Mouse (Mus musculus): ENCODE data around the gene Pak7.
A peak's percentile ranks its signal among the peaks of the same experiment; 100 is the strongest.
"Not testable (repeated sequence)": the region's sequence is repeated elsewhere in the genome, so short reads cannot be mapped to it uniquely, and the experiment has no call there.

Gene Pak7

DNA sequence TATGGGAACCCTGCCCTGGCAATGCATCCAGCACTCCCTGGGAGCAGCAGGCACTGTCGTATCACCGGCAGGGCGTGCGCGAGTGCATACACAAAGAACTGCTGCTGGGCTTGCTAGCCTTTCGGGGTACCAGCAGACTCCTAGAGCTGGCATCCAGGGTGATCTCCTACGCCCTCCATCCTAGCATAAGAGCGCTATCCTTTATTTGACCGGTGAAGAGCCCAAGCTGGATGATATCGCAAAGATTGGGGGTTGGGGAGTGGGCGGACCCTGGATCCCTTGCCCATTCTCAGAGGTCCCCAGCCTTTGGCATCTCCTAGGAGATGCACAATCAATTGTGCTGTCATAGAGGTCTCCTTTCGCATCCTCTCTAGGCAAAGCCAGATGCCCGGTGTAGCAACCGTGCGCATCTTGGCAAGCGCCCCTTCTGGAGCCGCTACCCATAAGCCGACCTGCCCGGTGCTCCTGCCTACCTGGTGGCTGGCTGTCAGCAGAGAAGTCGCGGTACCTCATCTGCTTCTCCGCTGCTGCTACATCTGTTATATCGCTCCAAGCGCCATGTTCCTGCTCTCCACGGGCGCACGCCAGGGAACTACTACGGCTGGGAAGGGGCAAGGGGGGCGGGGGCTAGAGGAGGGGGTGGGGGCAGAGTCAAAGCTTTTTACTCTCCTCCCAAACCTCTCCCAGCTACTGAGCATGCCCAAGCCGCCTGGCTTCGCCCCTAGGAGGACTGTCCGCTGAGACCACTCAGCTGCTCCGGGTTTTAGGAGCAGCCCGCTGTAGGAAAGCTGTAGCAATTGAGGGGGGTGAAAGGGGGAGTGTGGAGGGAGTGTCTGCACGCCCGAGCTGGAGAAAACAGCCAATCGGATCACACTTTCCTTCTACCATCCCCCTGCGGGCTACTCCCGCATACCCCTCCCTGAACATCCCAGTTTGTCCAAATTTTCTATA lies at the start of gene Pak7:
TSS of gene Pak7 (minus strand) at position 787 of the 951 bp plus-strand sequence.
- DNase-seq (ENCODE audit: low spot score): peak; percentile 51

DNA sequence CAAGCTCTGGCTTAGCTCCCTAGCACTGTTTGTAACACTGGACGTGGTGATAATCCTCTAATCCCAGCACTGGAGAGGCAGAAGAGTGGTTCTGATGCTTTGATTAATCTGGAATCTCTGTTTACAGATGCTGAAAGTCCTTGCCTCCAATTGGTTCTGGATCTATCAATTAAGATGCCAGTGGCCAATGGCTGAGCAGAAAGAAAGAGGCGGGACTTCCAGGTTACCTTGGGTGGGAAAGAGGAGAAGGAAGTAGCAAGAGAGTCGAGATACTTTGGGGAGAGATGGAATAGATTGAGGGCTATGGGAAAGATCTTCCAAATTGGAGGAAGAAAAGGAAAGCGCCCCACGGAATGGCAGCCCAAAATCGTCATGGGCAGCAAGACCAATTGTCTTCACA lies 37.8 kb upstream of the Pak7 start:
- DNase-seq (ENCODE audit: low spot score): no peak

DNA sequence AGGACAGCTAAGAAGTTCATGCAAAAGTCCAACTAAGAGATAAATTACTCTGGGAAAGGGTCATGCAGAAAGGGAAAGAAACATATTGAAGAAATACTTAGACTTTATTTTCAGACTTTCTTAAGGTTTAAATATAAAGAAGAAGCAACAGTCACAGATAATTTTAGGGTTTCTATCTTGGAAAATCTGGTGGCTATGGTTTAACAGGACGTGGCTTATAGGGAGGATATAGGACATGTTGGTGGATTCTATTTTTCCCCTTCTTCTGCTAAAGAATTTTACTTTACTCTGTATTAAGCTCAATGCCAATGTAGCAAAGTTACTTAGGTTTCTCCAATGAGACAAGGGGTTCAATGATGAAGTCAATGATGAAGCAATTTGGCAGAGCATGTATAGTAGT lies 31.8 kb upstream of the Pak7 start:
- no peak for DNase-seq (ENCODE audit: low spot score)

DNA sequence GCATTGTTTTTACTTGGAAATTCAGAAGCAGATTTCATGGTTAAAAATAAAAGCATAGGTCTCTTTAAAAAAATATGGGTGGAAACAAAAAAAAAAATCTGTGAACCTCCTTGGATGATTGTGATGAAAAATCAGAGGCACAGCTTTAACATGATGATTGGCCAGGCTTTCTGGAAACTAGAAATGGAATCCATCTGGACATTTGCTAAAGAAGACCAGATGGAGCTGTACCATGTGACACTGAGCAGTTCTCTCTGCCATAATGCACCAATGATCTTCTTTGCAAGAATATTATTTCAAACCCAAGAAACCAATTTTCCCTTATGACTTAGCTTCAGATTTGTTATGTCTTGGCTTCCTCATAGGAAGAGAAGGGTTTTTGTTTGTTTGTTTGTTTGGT lies 28.6 kb upstream of the Pak7 start:
- no peak for DNase-seq (ENCODE audit: low spot score)

DNA sequence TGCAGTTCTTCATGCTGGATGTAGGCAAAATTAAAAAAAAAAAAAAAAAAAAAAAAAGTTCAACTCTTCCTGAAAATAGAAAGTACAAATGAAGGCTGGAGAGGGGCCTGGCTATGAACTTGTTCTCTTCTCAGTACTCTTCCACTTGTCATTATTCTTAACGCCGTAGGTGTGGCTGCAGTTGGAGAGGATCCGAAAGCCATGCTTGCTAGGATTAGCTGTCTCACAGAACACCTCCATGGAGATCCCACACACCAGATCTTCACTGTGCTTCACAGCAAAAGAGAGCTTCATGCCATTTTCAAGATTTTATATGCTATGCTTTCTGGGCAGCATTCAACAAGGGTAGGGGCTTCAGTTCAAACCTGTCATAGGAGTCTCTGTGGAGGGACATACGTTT lies 14.8 kb upstream of the Pak7 start:
- no peak for DNase-seq (ENCODE audit: low spot score)

DNA sequence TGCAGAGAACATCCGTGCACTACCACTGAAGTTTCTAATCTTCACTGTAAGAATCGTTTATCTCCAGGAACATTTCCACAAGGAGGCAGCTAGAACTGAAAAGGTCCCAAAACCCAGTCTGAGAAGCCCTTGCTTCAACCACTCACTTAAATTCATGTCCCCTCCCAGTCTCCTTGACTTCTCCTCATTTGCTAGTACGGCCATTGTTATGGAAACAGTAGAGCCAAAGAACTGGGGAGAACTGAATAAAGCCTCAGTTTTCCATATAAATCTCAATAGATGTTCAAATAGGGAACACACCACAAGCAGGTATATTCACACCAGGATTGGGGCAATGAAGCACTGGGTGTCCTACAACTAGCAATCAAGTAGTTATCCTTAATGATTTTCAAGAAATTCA lies 12.4 kb downstream of the Pak7 start:
- no peak for DNase-seq (ENCODE audit: low spot score)

DNA sequence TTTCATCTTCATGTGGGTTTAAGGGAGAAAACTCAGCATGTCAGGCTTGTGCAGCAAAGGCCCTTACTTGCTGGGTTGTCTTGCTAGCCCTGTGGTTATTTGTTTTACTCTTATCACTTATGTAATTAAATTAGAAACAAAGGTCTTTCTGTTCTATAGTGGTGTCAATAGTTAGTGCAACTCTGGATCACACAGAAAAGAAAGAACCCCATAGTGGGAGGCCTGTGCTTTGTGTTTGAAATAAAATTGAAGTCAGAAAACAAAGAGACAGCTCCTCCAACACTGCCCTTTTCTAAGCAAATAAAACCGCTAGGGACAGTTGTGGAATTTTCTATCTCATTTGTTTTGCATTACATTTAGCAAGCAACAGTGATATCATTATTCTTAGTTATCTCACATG lies 15.4 kb downstream of the Pak7 start:
- no peak for DNase-seq (ENCODE audit: low spot score)

DNA sequence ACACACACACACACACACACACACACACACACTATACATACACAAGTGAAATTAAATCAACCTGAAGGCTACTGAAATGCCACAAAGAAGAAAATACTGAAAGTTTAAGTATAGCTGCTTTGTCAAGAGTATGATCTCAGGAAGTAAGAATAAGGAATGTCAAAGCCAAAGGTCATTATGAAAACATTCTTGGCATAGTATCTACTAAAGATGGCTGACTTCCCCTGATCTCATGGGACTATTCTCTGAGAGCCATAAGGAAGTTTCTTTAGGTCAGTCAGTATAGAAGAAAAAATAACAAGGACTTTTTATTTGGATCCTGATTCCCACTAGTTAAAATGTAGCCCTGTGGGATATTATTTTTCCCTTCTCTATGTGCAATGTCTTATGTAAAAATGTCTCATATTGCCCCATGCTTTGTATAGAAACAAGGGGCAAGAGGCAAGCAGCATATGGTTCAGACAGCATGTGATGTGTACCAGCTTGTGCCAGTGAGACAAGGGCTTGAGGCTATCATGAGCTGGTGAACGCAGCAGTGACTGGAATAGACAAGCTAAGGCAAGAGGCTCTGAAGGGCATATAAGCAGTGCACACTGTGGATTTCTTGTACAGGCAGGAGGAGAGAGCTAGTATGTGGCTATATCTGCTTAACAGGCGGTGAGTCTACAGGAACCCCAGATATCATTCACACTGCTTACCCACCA lies 36.2 kb downstream of the Pak7 start:
- DNase-seq (ENCODE audit: low spot score): no peak

DNA sequence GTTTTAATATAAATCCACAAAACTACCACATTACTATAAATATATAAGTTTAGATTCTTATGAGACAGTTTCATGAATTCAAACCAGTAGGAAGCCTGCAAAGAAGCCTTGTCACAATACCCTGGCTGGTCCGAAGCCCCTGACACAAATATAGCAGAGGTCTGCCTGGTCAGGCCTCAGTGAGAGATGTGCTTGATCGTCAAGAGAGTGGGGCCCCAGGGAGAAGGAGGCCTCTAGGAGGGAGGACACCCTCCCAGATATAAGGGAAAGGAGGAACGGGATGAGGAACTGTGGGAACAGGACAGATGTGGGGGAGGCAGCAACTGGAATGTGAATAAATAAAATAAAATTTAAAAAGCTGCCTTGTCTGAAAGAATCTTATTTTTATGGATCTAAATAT lies 37.3 kb downstream of the Pak7 start:
- DNase-seq (ENCODE audit: low spot score): no peak

DNA sequence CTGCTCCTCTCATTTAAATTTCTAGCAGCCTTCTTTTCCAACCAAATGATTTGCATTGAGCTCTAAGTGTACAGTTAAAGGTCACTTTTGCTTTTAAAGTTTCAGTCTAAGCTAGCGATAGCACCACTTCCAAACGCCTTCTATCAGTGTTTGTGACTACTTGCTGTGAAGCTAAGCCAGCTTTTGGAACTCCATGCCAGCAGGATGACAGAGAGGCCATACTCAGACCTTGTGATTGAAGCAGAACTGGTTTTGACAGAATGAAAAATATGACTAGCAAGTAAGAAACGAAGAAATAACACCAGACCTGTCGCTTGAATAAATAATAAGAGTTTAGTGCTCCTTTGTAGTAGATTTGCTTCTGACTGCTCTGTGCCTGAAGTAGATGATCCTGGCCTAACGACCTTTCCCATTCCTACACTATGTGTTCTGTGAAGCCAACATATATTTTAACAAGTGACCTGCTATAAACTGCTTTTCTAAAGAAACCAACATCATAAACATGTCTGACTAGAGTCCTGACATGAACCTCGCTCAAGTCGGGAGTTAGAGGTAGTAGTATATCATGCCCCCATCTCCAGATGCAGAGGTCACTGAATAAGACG lies 38.0 kb downstream of the Pak7 start:
- no peak for DNase-seq (ENCODE audit: low spot score)

DNA sequence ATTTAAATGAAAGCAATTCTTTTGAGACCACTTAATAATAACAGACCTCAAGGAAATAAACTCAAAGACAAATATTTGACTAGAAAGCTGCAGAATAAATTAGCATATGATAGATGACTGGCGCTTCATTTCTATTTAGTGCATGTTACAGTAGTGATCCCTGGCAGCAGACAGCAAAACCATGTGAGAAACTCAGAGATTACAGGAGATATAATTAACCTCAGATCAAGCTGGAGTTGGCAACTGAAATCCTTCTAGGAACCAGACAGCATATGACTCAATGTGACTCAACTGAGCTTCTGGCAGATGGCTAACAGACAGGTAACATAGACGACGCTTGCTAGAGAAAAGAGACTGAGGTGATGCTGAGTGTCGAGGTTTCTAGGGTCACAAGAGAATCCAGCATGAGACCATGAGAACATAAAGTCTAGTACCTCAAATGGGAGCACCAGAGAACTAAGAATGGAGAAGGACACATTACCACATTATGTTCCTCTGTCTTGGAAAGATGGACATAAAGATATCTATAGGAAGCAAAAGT lies 43.5 kb downstream of the Pak7 start:
- DNase-seq (ENCODE audit: low spot score): not testable (repeated sequence)

DNA sequence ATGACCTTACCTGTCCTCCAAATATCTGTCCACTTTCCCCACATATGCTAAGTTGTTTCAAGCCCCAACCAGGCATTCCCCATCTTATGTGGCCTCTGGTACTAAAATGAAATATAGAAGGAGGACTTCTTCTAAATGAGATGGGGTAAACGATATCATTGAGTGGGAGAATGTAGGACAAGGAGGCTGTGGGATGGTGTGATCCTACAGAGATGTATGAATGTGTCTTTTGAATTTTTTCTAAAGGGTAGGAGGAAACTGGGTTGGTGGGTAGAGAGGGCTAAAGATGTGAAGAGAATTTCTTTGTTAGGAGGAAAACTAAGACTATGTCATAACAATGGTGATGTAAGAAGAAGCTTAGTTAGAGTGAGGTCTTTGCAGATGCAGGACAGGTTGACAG lies 57.8 kb downstream of the Pak7 start:
- DNase-seq (ENCODE audit: low spot score): no peak

DNA sequence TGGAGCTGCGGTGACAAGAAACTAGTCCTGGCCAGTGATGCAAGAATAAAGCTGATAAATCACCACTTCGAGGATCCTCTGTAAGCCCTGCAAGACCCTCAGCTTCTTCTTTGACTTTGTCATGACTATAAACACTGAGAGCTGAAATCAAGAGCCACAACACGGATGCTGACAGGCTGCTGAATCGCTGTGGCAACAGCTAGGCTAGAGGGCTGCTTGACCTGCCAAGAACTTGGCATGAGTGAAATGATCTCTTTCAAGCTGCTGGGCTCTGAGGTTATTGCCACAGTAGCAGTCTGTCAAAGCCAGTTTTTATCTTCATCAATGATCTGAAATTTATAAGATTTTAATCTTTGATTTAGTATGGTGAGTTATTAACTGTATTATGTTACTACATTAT lies 62.1 kb downstream of the Pak7 start:
- no peak for DNase-seq (ENCODE audit: low spot score)

DNA sequence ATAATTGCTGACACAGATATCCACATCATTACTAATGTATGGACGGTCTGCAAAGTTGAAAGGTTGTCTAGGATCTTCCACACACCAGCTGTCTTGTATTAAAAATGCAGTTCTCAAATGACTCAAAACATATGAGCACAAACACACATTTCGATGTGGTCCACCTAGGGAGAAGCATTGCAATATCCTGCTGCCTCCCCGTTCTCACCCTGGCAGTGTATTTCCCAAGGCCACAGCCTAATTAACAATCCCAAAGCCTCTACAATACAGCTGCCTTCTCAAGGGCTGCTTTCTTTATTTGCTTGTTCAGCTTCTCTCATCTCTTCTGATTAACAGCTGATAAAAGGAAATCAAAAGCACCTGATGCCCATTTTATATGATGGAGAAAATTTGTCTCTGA lies 78.5 kb downstream of the Pak7 start:
- DNase-seq (ENCODE audit: low spot score): no peak

DNA sequence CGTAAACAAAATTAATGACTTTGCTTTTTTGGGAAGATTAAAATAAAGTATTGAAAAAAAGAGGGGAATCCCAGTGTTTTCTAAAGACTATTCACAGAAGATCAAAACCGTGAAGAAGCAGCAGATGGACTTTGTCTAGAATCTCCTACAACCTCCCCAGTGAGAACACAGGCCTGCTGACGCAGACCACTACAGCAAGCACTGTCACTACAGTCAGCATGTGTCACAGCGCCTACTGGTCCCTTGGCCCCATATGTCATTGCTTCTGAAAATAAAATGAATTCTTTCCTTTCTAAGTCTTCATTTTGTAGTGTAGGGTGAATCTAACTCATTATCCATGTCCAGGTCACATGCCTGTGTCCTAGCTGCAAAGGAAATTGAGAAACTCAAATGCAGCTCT lies 79.0 kb downstream of the Pak7 start:
- no peak for DNase-seq (ENCODE audit: low spot score)

DNA sequence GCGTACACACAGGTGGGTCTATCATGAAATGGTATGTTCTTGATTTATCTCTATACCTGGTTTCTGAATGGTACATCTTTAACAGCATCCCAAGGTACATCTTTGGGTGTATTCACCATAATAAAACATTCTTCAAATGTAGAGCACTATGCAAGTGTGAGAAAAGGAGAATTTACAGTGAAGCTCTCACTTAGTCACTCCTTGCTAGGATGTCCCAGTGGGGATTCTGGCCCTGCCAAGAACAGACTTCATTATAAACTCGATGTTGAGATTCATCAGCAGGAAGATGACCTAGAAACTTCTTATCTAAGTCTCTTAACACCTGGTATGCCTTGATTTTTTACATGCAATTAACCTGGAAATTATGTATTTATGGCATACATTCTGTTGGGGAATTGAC lies 85.6 kb downstream of the Pak7 start:
- no peak for DNase-seq (ENCODE audit: low spot score)

DNA sequence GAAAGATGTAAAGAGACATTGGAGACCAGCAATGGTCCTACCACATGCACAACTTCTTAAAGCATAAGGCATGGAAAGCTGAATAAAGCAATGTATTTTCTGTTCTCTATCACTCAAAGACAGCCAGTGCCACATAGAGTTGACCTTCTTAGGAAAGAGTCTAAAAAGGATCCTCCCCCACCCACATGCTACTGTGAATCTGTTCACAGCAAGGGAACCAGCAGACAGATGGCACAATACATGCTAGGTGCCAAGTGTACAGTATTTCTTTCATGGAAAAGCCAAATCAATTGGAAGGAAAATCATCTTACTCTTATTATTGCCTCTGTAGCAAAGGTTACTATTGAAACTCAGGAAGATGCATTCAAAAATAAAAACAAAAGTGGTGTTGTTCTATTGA lies 86.4 kb downstream of the Pak7 start:
- DNase-seq (ENCODE audit: low spot score): no peak

DNA sequence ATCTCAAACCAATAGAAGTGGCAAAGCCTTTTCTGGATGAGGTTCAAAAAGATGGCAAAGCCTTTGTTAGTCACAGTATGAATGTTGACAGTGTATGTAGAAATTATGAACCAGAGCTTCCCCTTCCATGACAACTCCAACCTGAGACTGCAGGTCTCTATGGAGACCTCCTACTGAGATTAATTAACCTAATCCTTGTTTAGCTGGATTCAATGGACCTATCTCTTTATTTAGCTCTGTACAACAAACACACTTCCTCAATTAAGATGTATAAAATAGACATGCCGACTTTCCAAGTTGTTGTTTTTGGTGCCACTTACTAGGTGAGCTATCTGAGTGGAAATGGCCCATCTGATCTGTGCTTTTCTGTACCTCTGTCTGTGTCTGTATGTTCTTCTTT lies 90.4 kb downstream of the Pak7 start:
- DNase-seq (ENCODE audit: low spot score): no peak

DNA sequence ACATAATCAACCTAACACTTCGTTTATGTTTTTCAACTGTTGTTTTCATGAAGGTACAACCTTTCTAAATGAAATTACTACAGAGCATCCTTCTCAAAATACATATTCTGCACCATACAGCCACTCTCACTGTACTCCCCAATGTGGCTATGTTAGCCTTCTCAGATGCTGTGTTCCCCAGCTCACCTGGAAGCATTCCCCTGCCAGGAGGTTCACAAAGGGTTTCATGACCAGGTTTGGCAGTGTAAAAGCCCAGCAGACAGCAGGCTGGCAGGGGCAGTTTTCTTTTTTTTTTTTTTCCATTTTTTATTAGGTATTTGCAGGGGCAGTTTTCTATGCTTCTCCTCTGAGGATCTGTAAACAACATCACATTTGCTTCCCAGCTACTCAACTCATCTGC lies 105.7 kb downstream of the Pak7 start:
- DNase-seq (ENCODE audit: low spot score): no peak

DNA sequence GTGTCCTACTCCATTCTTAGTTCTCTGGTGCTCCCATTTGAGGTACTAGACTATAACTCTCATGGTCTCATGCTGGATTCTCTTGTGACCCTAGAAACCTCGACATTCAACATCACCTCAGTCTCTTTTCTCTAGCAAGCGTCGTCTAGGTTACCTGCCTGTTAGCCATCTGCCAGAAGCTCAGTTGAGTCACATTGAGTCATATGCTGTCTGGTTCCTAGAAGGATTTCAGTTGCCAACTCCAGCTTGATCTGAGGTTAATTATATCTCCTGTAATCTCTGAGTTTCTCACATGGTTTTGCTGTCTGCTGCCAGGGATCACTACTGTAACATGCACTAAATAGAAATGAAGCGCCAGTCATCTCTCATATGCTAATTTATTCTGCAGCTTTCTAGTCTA lies 145.8 kb downstream of the Pak7 start:
- not testable (repeated sequence) for DNase-seq (ENCODE audit: low spot score)

DNA sequence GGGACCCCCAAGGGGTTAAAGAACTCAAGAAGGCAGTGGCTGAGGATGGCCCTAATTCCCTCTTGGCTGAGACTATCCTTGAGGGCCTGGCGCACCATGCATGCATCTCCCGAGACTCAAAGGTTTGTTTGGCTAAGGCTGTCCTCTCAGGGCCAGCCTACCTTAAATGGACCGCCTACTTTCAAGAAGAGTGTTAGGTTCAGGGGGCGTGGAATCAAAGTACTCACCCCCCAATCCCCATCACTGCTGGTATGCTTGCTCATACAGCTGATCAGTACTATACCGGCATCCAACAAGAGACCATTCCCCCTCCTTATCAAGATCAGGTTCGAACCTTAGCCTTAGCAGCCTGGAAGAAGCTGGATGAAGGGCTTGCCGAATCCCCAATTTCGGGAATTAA lies 156.5 kb downstream of the Pak7 start:
- DNase-seq (ENCODE audit: low spot score): no peak

DNA sequence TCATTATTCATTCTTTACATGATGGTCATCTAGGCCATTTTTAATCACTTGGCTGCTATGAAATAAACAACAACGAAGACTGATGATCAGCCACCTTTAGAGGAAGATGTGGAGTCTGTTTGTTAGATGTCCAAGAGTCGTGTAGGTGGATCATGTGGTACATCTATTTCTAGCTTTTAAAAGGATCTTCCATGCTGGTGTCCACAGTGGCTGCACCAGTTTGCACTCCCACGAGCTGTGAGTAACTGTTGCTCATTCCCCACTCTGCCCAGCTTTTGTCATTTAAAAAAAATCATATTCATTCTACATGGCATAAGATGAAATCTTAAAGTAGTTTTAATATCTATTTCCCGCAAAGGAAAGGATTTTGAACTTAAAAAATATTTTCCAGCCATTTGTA lies 183.7 kb downstream of the Pak7 start:
- no peak for DNase-seq (ENCODE audit: low spot score)

DNA sequence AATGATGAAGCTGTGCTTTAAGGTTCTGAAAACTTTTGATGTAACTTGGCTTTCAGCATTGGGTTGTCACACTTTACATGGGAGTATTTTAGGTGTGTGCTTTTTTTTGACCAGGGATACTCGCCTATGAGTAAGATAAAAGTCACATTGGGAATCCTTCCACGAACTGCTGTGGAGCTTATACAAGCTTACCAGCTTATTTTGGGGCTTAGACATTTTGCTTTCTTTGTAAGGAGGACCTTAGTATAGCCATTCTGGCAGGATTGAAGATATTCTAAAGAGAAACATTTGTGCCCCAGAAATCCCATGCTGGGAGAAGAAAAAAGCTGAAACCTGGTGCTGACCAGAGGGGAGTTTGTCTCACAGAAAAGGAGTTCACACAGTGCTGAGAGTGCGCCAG lies 212.7 kb downstream of the Pak7 start:
- no peak for DNase-seq (ENCODE audit: low spot score)

Measured in yolk sac, embryonic 10.5 days (tissue).